Mouse (Mus musculus) intestine, embryonic 14.5 days (tissue): ENCODE measurements around the gene Sae1. TPM values are rescaled to one million over a fixed set of nuclear protein-coding genes. Genes with fewer than 3 reads are reported as not detected.

Experiments used
- ATAC-seq: fragments of 200-750 bp; cut with Nextera tagmentation; replicated peaks from 2 replicates; pipeline ENCODE4 v1.8.0; 2017; ENCODE audit warnings: low read depth, moderate number of reproducible peaks, moderate TSS enrichment, moderate library complexity; ENCODE audit not compliant: low FRiP score, low TSS enrichment
- DNase-seq: peaks from one replicate; pipeline ENCODE4 v3.0.0-alpha.2; 2018; ENCODE audit warnings: low spot score
- H3K27ac ChIP-seq: fragments of 300-500 bp; sonication (generic); 2 replicates; pipeline ENCODE4 v1.5.1; 2014; ENCODE audit warnings: low read depth, mild to moderate bottlenecking, control low read depth
- H3K27me3 ChIP-seq: fragments of 300-500 bp; sonication (generic); replicated peaks from 2 replicates; pipeline ENCODE4 v1.6.1; 2014; ENCODE audit warnings: low read length, control low read depth; ENCODE audit not compliant: control insufficient read depth, insufficient read depth
- H3K36me3 ChIP-seq: fragments of 300-500 bp; sonication (generic); 2 replicates; pipeline ENCODE4 v1.6.1; 2014; ENCODE audit warnings: low read length, control low read depth; ENCODE audit not compliant: control insufficient read depth, insufficient read depth
- H3K4me1 ChIP-seq: fragments of 300-500 bp; sonication (generic); replicated peaks from 2 replicates; pipeline ENCODE4 v1.6.1; 2014; ENCODE audit warnings: low read length, control low read depth, mixed read lengths; ENCODE audit not compliant: control insufficient read depth, insufficient read depth
- H3K4me2 ChIP-seq: fragments of 300-500 bp; sonication (generic); 2 replicates; pipeline ENCODE4 v1.6.1; 2014; ENCODE audit warnings: low read length
- H3K4me3 ChIP-seq: fragments of 300-500 bp; sonication (generic); 2 replicates; pipeline ENCODE4 v1.5.1; 2014; ENCODE audit warnings: low read depth, low read length, control low read depth, mixed read lengths
- H3K9ac ChIP-seq: fragments of 300-500 bp; sonication (generic); 2 replicates; pipeline ENCODE4 v1.6.1; 2014; ENCODE audit warnings: mild to moderate bottlenecking, low read length
- H3K9me3 ChIP-seq: fragments of 300-500 bp; sonication (generic); 2 replicates; pipeline ENCODE4 v1.6.1; 2016; ENCODE audit warnings: low read length, control low read depth; ENCODE audit not compliant: control insufficient read depth
- WGBS: fragments of 180-500 bp; shearing (Covaris S2); extraction: QIAGEN DNeasy Blood & Tissue Kit; methylation state at CpG from one replicate; pipeline ENCODE4 v1.1.7; 2014; 5-methylcytosine and 5-hydroxymethylcytosine counted together
- polyA plus RNA-seq: library from polyadenylated mRNA; unstranded; fragments of >200 nt; fragmentation: Nextera tagmentation; extraction: Ambion mirVana; gene quantifications from 2 replicates; pipeline ENCODE4 v1.2.1, GENCODE M21; 2014

Gene Sae1
- polyA plus RNA-seq, 1 experiment from 2014 or later: 294 TPM

GRCm38 (mm10) chr7:16418713-16419112, 31.1 kb upstream of the Sae1 start:
- no peak overlapping the region for H3K9ac ChIP-seq
- no peak overlapping the region for H3K4me2 ChIP-seq
- H3K9me3 ChIP-seq: no peaks in the 10 kb centered on the region
- H3K27ac ChIP-seq: no peak overlapping the region
- ATAC-seq (no peak), DNase-seq (no peak)
- H3K4me1 ChIP-seq: no peaks in the 10 kb centered on the region
- H3K4me3 ChIP-seq: no peak overlapping the region
- no peaks in the 10 kb centered on the region for H3K27me3 ChIP-seq
- 86% methylated on average over 5 of the region's 5 CpGs for WGBS
- peaks cover 77% of the 10 kb centered on the region for H3K36me3 ChIP-seq

GRCm38 (mm10) chr7:16417141-16417771, 29.6 kb upstream of the Sae1 start:
- no peak overlapping the region for H3K4me2 ChIP-seq
- no peak overlapping the region for H3K9ac ChIP-seq
- ATAC-seq: no peak
- no peaks in the 10 kb centered on the region for H3K27me3 ChIP-seq
- no peak for DNase-seq
- no peak overlapping the region for H3K27ac ChIP-seq
- H3K4me3 ChIP-seq: no peak overlapping the region
- no peaks in the 10 kb centered on the region for H3K4me1 ChIP-seq
- peaks cover 62% of the 10 kb centered on the region for H3K36me3 ChIP-seq
- H3K9me3 ChIP-seq: no peaks in the 10 kb centered on the region
- WGBS: 86% methylated on average over 10 of the region's 10 CpGs

- WGBS: 83% methylated on average over 3 of the region's 3 CpGs
- no peaks in the 10 kb centered on the region for H3K4me1 ChIP-seq
- no peaks in the 10 kb centered on the region for H3K9me3 ChIP-seq
- DNase-seq (no peak), ATAC-seq (peak; percentile 61; the same call in 1 of the 2 replicates)
- H3K9ac ChIP-seq: no peak overlapping the region
- no peak overlapping the region for H3K4me2 ChIP-seq
- no peak overlapping the region for H3K4me3 ChIP-seq
- peaks cover 52% of the 10 kb centered on the region for H3K36me3 ChIP-seq
- H3K27me3 ChIP-seq: no peaks in the 10 kb centered on the region
- H3K27ac ChIP-seq: no peak overlapping the region
Measured at GRCm38 (mm10) chr7:16415426-16415825, 27.8 kb upstream of the Sae1 start.

- no peaks in the 10 kb centered on the region for H3K4me1 ChIP-seq
- no peak for ATAC-seq
- no peak overlapping the region for H3K4me2 ChIP-seq
- DNase-seq: no peak
- no peak overlapping the region for H3K4me3 ChIP-seq
- H3K9ac ChIP-seq: no peak overlapping the region
- no peaks in the 10 kb centered on the region for H3K9me3 ChIP-seq
- no peak overlapping the region for H3K27ac ChIP-seq
- H3K36me3 ChIP-seq: peaks cover 33% of the 10 kb centered on the region
- H3K27me3 ChIP-seq: no peaks in the 10 kb centered on the region
- WGBS: 74% methylated on average over 2 of the region's 2 CpGs
Measured at GRCm38 (mm10) chr7:16412930-16413329, 25.3 kb upstream of the Sae1 start.

GRCm38 (mm10) chr7:16412220-16412896, 24.8 kb upstream of the Sae1 start:
- Histone ChIP-seq H3K9me3 (no peaks in the 10 kb centered on the region), H3K27me3 (no peaks in the 10 kb centered on the region), H3K4me2 (no peak overlapping the region), H3K4me1 (no peaks in the 10 kb centered on the region), H3K27ac (no peak overlapping the region), H3K36me3 (peaks cover 27% of the 10 kb centered on the region), H3K9ac (no peak overlapping the region), H3K4me3 (no peak overlapping the region)
- ATAC-seq: no peak
- DNase-seq: no peak
- 83% methylated on average over 8 of the region's 8 CpGs for WGBS

- Histone ChIP-seq H3K4me3 (no peak overlapping the region), H3K4me2 (no peak overlapping the region), H3K27me3 (no peaks in the 10 kb centered on the region), H3K9me3 (no peaks in the 10 kb centered on the region), H3K27ac (no peak overlapping the region), H3K4me1 (peaks cover 5% of the 10 kb centered on the region), H3K36me3 (peaks cover 15% of the 10 kb centered on the region; the same call in 1 of the 2 replicates), H3K9ac (no peak overlapping the region)
- ATAC-seq (no peak), DNase-seq (no peak)
- WGBS: 87% methylated on average over 5 of the region's 5 CpGs
Measured at GRCm38 (mm10) chr7:16411100-16411499, 23.5 kb upstream of the Sae1 start.

- no peaks in the 10 kb centered on the region for H3K9me3 ChIP-seq
- DNase-seq (no peak), ATAC-seq (no peak)
- 85% methylated on average over 3 of the region's 3 CpGs for WGBS
- H3K27ac ChIP-seq: no peak overlapping the region
- H3K27me3 ChIP-seq: no peaks in the 10 kb centered on the region
- H3K4me1 ChIP-seq: peaks cover 30% of the 10 kb centered on the region
- no peak overlapping the region for H3K4me2 ChIP-seq
- no peak overlapping the region for H3K9ac ChIP-seq
- 0 out of 2 replicates have a peak, but pooled peaks cover 19% of the 10 kb centered on the region for H3K36me3 ChIP-seq
- H3K4me3 ChIP-seq: no peak overlapping the region
Measured at GRCm38 (mm10) chr7:16406978-16407377, 19.4 kb upstream of the Sae1 start.

GRCm38 (mm10) chr7:16405516-16406351, 18.1 kb upstream of the Sae1 start:
- 0 out of 2 replicates have a peak overlapping the region, but pooled peaks have one; percentile 0 for H3K4me3 ChIP-seq
- no peaks in the 10 kb centered on the region for H3K27me3 ChIP-seq
- H3K9me3 ChIP-seq: no peaks in the 10 kb centered on the region
- peak overlapping the region; percentile 73 for H3K27ac ChIP-seq
- ATAC-seq: 0 out of 2 replicates have a peak, but pooled peaks have one; percentile 20
- H3K4me1 ChIP-seq: peaks cover 30% of the 10 kb centered on the region
- WGBS: 34% methylated on average over 11 of the region's 11 CpGs
- H3K4me2 ChIP-seq: peak overlapping the region; percentile 39
- H3K36me3 ChIP-seq: 0 out of 2 replicates have a peak, but pooled peaks cover 13% of the 10 kb centered on the region
- peak; percentile 60 for DNase-seq
- H3K9ac ChIP-seq: no peak overlapping the region; the same call in 1 of the 2 replicates
